In the genomic region with DNA sequence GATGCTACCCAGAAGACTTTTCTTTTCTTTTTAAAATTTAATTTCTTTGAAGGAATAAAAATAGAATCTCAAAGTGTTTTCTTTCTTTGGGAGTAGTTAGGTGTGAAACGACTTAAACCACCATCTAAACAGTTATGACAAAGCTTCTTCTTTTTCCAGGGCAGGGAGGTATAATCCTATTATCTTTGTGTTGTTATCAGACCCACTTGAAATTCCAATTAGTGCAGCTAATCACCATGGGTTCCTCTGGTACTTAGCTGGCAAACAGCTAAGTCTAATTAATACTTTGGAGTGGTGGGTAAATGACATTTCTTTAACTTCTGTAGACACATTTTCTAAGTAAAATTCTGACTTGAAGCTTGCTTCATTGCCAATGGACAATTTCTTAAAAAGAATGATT, we compare ENCODE assay signal across 19 mouse cellular contexts.
DNase-seq lines count a peak whose midpoint lies in the region; ATAC-seq and TF ChIP-seq lines count a peak whose summit lies in the region.
"Had no signal": no experiment of that assay in that cellular context is flagged by ENCODE, and none has a peak within 500 bp of the region (broad histone marks: within the 10 kb centered on the region; RNA-seq: fewer than 3 reads in every experiment).

No protein-coding gene starts in this region.

- no peaks in the 10 kb centered on the region for H3K36me3 ChIP-seq in forebrain, embryonic 14.5 days (ENCODE audit: control insufficient read depth, insufficient read depth, low read length)
- no peaks in the 10 kb centered on the region for H3K36me3 ChIP-seq in forebrain, embryonic 10.5 days (replicated peaks)
- H3K36me3 ChIP-seq: embryonic facial prominence, embryonic 10.5 days; embryonic facial prominence, embryonic 12.5 days; forebrain, embryonic 12.5 days; forebrain, embryonic 15.5 days had no signal

- no peaks in the 10 kb centered on the region for H3K9me3 ChIP-seq in forebrain, embryonic 14.5 days (replicated peaks; ENCODE audit: control insufficient read depth, low read length)
- no peaks in the 10 kb centered on the region for H3K9me3 ChIP-seq in forebrain, embryonic 10.5 days
- H3K9me3 ChIP-seq: embryonic facial prominence, embryonic 10.5 days; embryonic facial prominence, embryonic 12.5 days; forebrain, embryonic 12.5 days; forebrain, embryonic 15.5 days had no signal

- WGBS in forebrain, embryonic 14.5 days: 2% methylated on average over 1 of the region's 1 CpGs
- 8% methylated on average over 1 of the region's 1 CpGs for WGBS in forebrain, embryonic 10.5 days

- no peak overlapping the region for H3K27ac ChIP-seq in forebrain, embryonic 14.5 days (ENCODE audit: low read depth, low read length)
- H3K27ac ChIP-seq in forebrain, embryonic 10.5 days: no peak overlapping the region
- H3K27ac ChIP-seq: embryonic facial prominence, embryonic 10.5 days; embryonic facial prominence, embryonic 12.5 days; forebrain, embryonic 15.5 days had no signal

- peak; percentile 32 for DNase-seq in forebrain, embryonic 14.5 days (ENCODE audit: low spot score)
- DNase-seq in forebrain, embryonic 10.5 days (ENCODE audit: extremely low spot score, low spot score): no peak
- DNase-seq in brain, embryonic 14.5 days (ENCODE audit: low read depth): peak; percentile 60
- peak; percentile 77 for DNase-seq in retina, postnatal 1 day
- no peak for DNase-seq in kidney, postnatal 25 days
- DNase-seq: adrenal gland, adult 2 months; adrenal gland, postnatal 10 days; adrenal gland, postnatal 25 days; B cell, adult 2 months; cerebellum, adult 11-12 months; cerebellum, adult 2 months; cerebellum, adult 9-10 months; cerebellum, postnatal 10 days; cerebellum, postnatal 25 days; forebrain, postnatal 0 days had no signal

- no peaks in the 10 kb centered on the region for H3K27me3 ChIP-seq in forebrain, embryonic 14.5 days (replicated peaks; ENCODE audit: control insufficient read depth, insufficient read depth, low read length)
- no peaks in the 10 kb centered on the region for H3K27me3 ChIP-seq in forebrain, embryonic 10.5 days (ENCODE audit: poor library complexity, severe bottlenecking)
- H3K27me3 ChIP-seq: embryonic facial prominence, embryonic 12.5 days; forebrain, embryonic 12.5 days; forebrain, embryonic 15.5 days had no signal

- TF ChIP-seq POLR2A in brain, embryonic 14.5 days (IDR thresholded peaks at IDR 0.05; ENCODE audit: borderline replicate concordance, extremely low read depth, insufficient read depth, insufficient read length, poor library complexity, severe bottlenecking): no peak

- no peak for TF ChIP-seq CTCF in brain, embryonic 14.5 days (IDR thresholded peaks at IDR 0.05; ENCODE audit: borderline replicate concordance, extremely low read depth, insufficient read depth, insufficient read length)

- no peak overlapping the region for H3K9ac ChIP-seq in forebrain, embryonic 14.5 days (ENCODE audit: low read length)
- H3K9ac ChIP-seq: embryonic facial prominence, embryonic 12.5 days; forebrain, embryonic 12.5 days; forebrain, embryonic 15.5 days; forebrain, postnatal 0 days had no signal

- no peak for ATAC-seq in forebrain, embryonic 14.5 days
- ATAC-seq: forebrain, embryonic 15.5 days; forebrain, postnatal 0 days had no signal

- H3K4me2 ChIP-seq in forebrain, embryonic 14.5 days (ENCODE audit: low read length): no peak overlapping the region
- H3K4me2 ChIP-seq: embryonic facial prominence, embryonic 12.5 days; forebrain, embryonic 12.5 days; forebrain, embryonic 15.5 days had no signal

- H3K4me1 ChIP-seq in forebrain, embryonic 14.5 days (ENCODE audit: control insufficient read depth, insufficient read depth, low read length): peaks cover 11% of the 10 kb centered on the region; the same call in 1 of the 2 replicates
- H3K4me1 ChIP-seq in forebrain, embryonic 10.5 days: peaks cover 61% of the 10 kb centered on the region

- H3K4me3 ChIP-seq in forebrain, embryonic 14.5 days (ENCODE audit: low read depth, low read length): no peak overlapping the region
- H3K4me3 ChIP-seq in forebrain, embryonic 10.5 days: no peak overlapping the region
- H3K4me3 ChIP-seq: embryonic facial prominence, embryonic 10.5 days; embryonic facial prominence, embryonic 12.5 days; forebrain, embryonic 12.5 days; forebrain, embryonic 15.5 days had no signal

Comparison
In these comparisons a context has a peak if more than half of its experiments do, and no peak if none do; other contexts are left out.
1. DNase-seq: peak in forebrain, embryonic 14.5 days (single experiment), brain, embryonic 14.5 days (single experiment) and retina, postnatal 1 day (single experiment); none in forebrain, embryonic 10.5 days (single experiment) and kidney, postnatal 25 days (0 of 2).